Mouse (Mus musculus) neural tube, embryonic 11.5 days (tissue): ENCODE data around the gene Prtn3. TPM values are rescaled to one million over a fixed set of nuclear protein-coding genes. Genes with fewer than 3 reads are reported as not detected.

ENCODE experiments used
- ATAC-seq: fragments of 200-750 bp; cut with Nextera tagmentation; 2 replicates; pipeline ENCODE4 v1.8.0; 2017; ENCODE audit warnings: moderate number of reproducible peaks, mild to moderate bottlenecking, moderate TSS enrichment, moderate library complexity; ENCODE audit not compliant: insufficient read depth, low FRiP score, low TSS enrichment
- DNase-seq: peaks from one replicate; pipeline ENCODE4 v3.0.0-alpha.2; 2015; ENCODE audit warnings: low spot score
- H3K27ac ChIP-seq: fragments of 300-500 bp; sonication (generic); 2 replicates; pipeline ENCODE4 v1.5.1; 2014; ENCODE audit warnings: low read depth, mild to moderate bottlenecking, low read length
- H3K27me3 ChIP-seq: fragments of 300-500 bp; sonication (generic); 2 replicates; pipeline ENCODE4 v1.6.1; 2014; ENCODE audit warnings: mild to moderate bottlenecking, low read length, mixed read lengths; ENCODE audit not compliant: control insufficient read depth, insufficient read depth
- H3K36me3 ChIP-seq: fragments of 300-500 bp; sonication (generic); 2 replicates; pipeline ENCODE4 v1.6.1; 2014; ENCODE audit warnings: mild to moderate bottlenecking, low read length, moderate library complexity, mixed read lengths; ENCODE audit not compliant: control insufficient read depth, insufficient read depth
- H3K4me1 ChIP-seq: fragments of 300-500 bp; sonication (generic); 2 replicates; pipeline ENCODE4 v1.6.1; 2014; ENCODE audit warnings: low read length, mixed read lengths; ENCODE audit not compliant: control insufficient read depth, insufficient read depth
- H3K4me2 ChIP-seq: fragments of 300-500 bp; sonication (generic); 2 replicates; pipeline ENCODE4 v1.6.1; 2014; ENCODE audit warnings: low read depth, mild to moderate bottlenecking, moderate library complexity
- H3K4me3 ChIP-seq: fragments of 300-500 bp; sonication (generic); 2 replicates; pipeline ENCODE4 v1.5.1; 2014; ENCODE audit warnings: low read depth, low read length
- H3K9ac ChIP-seq: fragments of 300-500 bp; sonication (generic); 2 replicates; pipeline ENCODE4 v1.6.1; 2014; ENCODE audit warnings: mild to moderate bottlenecking, low read length
- H3K9me3 ChIP-seq: fragments of 300-500 bp; sonication (generic); 2 replicates; pipeline ENCODE4 v1.6.1; 2016; ENCODE audit warnings: low read length; ENCODE audit not compliant: control insufficient read depth
- WGBS: fragments of 180-500 bp; shearing (Covaris S2); extraction: QIAGEN DNeasy Blood & Tissue Kit; methylation state at CpG from one replicate; pipeline ENCODE4 v1.1.7; 2014; 5-methylcytosine and 5-hydroxymethylcytosine counted together
- polyA plus RNA-seq: library from polyadenylated mRNA; unstranded; fragments of >200 nt; fragmentation: Nextera tagmentation; extraction: Ambion mirVana; gene quantifications from 2 replicates; pipeline ENCODE4 v1.2.1, GENCODE M21; 2014

Prtn3 gene
- polyA plus RNA-seq, 1 experiment from 2014 or later, result 12.5 TPM

DNA sequence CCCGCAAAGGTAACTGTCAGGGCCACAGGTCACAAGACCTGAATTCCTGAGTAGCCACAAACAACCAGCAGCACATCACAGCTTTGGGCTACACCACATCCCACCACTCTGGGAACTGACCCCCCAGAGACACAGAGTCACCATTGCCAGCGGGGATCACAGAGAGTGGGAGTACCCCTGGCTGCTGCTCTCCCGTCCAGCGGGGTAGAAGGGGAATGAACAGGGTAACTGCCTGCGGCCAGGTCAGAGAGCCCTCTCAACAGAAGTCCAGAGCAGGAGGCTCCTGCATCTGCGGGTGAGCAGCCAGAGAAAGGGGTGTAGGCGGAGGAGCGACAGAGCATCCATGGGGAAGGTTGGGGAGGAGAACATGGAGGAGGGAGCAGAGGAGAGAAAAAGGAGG is 41.8 kb downstream of the Prtn3 start:
- ATAC-seq, result no peak
- peak overlapping the region; percentile 73 for H3K4me2 ChIP-seq
- peak overlapping the region; percentile 74 for H3K4me3 ChIP-seq
- H3K9ac ChIP-seq, result peak overlapping the region; percentile 92
- peaks cover 5% of the 10 kb centered on the region for H3K36me3 ChIP-seq
- peaks cover 18% of the 10 kb centered on the region for H3K4me1 ChIP-seq
- peaks cover 40% of the 10 kb centered on the region for H3K27me3 ChIP-seq
- DNase-seq, result peak; percentile 11
- no peak overlapping the region for H3K27ac ChIP-seq
- 14% methylated on average over 8 of the region's 8 CpGs for WGBS
- no peaks in the 10 kb centered on the region for H3K9me3 ChIP-seq

DNA sequence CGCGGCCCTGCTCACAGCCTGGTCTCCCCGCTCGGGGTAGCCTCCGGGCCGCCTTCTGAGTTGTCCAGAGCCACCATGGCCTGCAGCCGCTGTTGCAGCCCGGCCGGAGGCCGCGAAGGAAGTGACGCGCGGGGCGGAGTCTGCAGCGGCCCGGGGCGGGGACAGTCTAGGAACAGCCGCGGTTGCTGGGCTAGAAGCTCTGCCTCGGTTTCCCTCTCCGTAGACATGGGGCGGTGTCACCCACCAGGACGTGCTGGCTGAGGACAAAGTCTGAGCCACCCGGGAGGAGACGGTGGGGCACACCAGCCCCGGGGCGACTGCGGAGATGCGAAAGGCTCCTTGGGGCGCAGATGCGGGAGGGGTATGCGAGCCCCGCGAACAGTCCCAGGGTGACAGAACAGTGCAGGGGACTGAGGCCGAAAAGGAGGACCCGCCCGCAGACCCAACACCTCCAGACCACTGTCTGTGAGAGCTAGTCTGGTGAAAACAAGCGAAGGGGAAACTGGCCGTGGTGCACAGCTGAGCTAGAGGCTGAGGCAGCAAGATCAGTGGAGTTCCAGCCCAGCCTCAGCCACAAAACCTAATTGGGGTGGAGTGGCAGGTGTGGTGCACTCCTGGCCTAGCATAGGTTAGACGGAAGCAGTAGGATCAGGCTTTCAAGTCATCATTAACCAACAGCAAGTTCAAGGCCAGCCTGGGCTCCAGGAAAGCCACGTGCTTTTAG is 42.7 kb downstream of the Prtn3 start, which contains the start of gene Kiss1r:
Kiss1r (plus strand) TSS at position 164 of the 724 bp plus-strand sequence.
- Histone ChIP-seq H3K4me3 (peak within 1 kb of the TSS; percentile 74), H3K36me3 (peaks cover under 1% of the 10 kb centered on the region; the same call in 1 of the 2 replicates), H3K27me3 (peaks cover 49% of the 10 kb centered on the region), H3K4me1 (peaks cover 23% of the 10 kb centered on the region), H3K9me3 (no peaks in the 10 kb centered on the region), H3K27ac (peak within 1 kb of the TSS; percentile 34; the same call in 1 of the 2 replicates), H3K9ac (peak within 1 kb of the TSS; percentile 92), H3K4me2 (peak within 1 kb of the TSS; percentile 73)
- ATAC-seq (peak; percentile 79), DNase-seq (peak; percentile 85)
- 2% methylated on average over 42 of the region's 42 CpGs for WGBS

DNA sequence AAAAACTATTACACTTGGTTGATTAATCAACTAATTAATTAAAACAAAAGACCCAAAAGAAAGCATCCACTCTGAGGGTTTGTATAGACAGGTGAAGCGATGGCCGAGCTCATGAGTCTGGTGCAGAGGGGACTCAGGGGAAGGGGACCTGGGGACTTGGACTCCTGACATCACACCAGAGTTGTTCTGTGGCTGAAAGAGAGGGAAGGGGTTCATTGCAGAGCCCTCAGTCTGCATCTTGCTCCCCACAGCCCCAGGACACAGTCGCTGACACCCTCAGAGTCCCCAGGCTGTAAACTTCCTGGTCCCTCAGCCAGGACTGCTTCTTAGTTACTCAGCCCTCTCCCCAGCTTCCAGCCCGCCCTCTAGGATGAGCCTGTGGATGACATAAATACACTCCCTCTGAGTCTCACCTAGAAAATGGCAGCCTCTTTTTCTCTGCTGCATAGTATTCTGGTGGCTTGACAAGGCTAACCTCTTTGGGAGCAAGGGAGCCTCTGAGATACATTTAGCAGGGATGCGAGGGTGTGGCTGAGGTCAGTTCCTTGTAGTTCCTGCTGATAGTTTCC is 43.3 kb downstream of the Prtn3 start:
- 61% methylated on average over 5 of the region's 5 CpGs for WGBS
- Histone ChIP-seq H3K9me3 (no peaks in the 10 kb centered on the region), H3K36me3 (no peaks in the 10 kb centered on the region), H3K4me3 (peak overlapping the region; percentile 74; the same call in 1 of the 2 replicates), H3K27ac (no peak overlapping the region), H3K27me3 (peaks cover 56% of the 10 kb centered on the region), H3K4me1 (peaks cover 23% of the 10 kb centered on the region), H3K4me2 (peak overlapping the region; percentile 73), H3K9ac (peak overlapping the region; percentile 92; the same call in 1 of the 2 replicates)
- ATAC-seq (no peak), DNase-seq (peak; percentile 8)

DNA sequence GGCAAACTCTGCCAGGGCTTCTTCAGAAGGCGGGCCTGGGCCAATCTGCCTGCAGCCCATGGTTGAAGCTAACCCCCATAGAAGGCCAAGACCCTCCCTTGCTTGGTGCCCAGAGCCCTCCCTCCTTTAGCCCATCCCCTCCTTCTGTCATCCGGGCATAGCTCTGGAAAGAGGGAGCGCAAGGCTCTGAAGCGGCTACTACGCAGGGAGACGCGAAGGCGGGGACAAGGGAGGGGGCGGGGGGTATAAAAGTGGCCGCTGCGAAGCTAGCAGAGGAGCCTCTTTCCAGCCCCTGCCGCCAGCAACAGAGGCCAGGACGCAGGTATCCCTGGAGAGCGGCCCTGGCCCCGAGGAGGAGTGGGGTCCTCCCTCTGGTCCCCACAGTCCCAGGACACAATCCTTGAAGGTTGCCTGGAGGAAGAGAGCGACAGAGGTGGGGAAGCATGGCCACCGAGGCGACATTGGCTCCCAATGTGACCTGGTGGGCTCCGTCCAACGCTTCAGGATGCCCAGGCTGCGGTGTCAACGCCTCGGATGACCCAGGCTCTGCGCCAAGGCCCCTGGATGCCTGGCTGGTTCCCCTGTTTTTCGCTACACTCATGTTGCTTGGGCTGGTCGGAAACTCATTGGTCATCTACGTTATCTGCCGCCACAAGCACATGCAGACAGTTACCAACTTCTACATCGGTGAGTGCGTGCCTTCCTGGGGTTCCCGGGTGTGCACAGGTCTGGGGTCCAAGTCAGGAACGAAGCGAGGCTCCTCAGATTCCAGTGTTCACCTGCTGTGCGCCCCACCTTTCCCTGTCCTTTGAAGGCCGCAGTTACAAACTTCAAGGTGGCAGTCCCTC is 44.2 kb downstream of the Prtn3 start:
- peaks cover 64% of the 10 kb centered on the region for H3K27me3 ChIP-seq
- WGBS, result 4% methylated on average over 35 of the region's 35 CpGs
- H3K4me2 ChIP-seq, result 0 out of 2 replicates have a peak overlapping the region, but pooled peaks have one; percentile 10
- peaks cover 23% of the 10 kb centered on the region for H3K4me1 ChIP-seq
- H3K4me3 ChIP-seq, result no peak overlapping the region
- DNase-seq, result peak; percentile 11
- no peak overlapping the region for H3K9ac ChIP-seq
- no peaks in the 10 kb centered on the region for H3K36me3 ChIP-seq
- ATAC-seq, result no peak
- H3K9me3 ChIP-seq, result no peaks in the 10 kb centered on the region
- no peak overlapping the region for H3K27ac ChIP-seq

DNA sequence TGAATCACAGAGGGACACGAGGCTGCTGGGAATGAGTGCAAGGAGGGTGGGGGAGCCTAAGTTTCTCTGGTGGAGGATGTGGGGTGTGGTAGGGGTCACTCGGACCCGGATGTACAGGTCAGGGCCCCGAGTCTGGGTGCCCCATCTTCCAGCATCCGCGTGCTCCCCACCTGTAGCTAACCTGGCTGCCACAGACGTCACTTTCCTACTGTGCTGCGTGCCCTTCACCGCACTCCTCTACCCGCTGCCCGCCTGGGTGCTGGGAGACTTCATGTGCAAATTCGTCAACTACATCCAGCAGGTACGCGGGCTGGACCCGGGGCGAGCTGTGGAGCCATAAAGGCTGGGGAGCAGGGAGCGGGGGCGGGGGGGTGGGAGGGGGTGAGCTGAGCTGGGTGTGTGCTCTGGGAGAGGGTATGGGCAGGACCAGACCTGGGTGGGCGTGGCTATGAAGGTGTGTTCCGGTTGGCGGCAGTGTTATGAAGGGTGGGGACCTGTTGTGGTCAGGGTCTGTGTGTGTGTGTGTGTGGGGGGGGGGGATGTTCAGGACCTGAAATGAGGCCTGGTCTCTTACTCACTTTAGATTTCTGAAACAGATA is 45.1 kb downstream of the Prtn3 start:
- Histone ChIP-seq H3K4me1 (peaks cover 23% of the 10 kb centered on the region), H3K27ac (no peak overlapping the region), H3K4me3 (peak overlapping the region; percentile 10; the same call in 1 of the 2 replicates), H3K9me3 (no peaks in the 10 kb centered on the region), H3K9ac (no peak overlapping the region), H3K27me3 (peaks cover 66% of the 10 kb centered on the region), H3K36me3 (no peaks in the 10 kb centered on the region), H3K4me2 (no peak overlapping the region)
- ATAC-seq (no peak), DNase-seq (no peak)
- 2% methylated on average over 21 of the region's 21 CpGs for WGBS

DNA sequence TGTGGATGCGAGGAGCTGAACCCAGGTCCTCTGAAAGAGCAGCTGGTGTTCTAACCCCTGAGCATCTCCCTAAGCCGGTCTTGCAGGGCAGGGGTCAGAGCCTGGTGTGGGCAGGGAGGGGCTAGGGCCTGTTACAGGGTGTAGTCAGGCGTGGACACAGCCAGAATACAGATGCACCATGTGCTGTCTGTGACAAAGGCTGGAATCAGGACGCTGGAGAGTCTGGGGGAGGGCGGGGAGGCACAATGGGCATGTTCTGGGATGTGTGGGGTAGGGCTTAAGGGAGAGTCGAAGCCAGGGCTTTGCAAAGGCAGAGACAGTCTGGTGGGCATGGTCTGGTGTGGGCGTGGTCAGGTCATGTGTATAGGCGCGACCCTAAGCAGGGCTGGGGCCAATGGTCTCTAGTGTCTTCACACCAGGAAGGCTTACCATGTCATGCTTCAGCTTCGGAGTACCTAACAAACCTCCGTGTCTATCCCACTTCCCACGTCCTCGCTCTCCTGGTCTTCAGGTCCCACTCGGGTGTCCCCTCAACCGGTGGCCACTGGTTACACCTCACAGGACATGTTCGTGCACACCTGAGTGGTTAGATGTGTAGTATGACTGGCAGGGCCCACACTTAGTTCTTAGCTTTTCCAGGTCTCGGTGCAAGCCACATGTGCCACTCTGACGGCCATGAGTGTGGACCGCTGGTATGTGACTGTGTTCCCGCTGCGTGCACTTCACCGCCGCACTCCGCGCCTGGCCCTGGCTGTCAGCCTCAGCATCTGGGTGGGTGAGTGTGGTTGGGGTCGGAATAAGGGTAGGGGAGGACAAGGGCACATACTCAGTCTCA is 46.0 kb downstream of the Prtn3 start:
- DNase-seq, result peak; percentile 19
- WGBS, result 14% methylated on average over 26 of the region's 26 CpGs
- H3K9ac ChIP-seq, result peak overlapping the region; percentile 10; the same call in 1 of the 2 replicates
- H3K4me2 ChIP-seq, result no peak overlapping the region
- peaks cover 66% of the 10 kb centered on the region for H3K27me3 ChIP-seq
- peaks cover 23% of the 10 kb centered on the region for H3K4me1 ChIP-seq
- H3K27ac ChIP-seq, result no peak overlapping the region
- no peaks in the 10 kb centered on the region for H3K36me3 ChIP-seq
- H3K9me3 ChIP-seq, result no peaks in the 10 kb centered on the region
- H3K4me3 ChIP-seq, result peak overlapping the region; percentile 10
- ATAC-seq, result no peak

DNA sequence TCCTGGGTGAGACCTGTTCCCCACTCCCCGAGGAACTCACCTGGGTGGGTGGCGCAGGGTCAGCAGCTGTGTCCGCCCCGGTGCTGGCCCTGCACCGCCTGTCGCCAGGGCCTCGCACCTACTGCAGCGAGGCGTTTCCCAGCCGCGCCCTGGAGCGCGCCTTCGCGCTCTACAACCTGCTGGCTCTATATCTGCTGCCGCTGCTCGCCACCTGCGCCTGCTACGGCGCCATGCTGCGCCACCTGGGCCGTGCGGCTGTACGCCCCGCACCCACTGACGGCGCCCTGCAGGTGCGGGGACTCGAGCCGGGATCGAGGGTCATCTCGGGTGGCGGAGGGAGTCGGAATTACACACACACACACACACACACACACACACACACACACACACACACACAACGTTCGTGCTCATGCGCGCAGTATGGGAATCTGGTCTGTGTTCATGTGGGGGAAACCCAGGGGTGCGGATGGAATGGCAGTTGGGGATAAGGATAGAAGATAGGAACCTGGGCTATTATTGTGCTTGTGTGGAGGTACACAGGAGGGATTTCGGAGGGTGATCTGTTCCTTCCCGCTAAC is 46.8 kb downstream of the Prtn3 start, which contains the start of gene R3hdm4:
R3hdm4 (minus strand) TSS at position 251 of the 578 bp plus-strand sequence.
- no peak within 1 kb of the TSS for H3K27ac ChIP-seq
- ATAC-seq (no peak), DNase-seq (no peak)
- 4% methylated on average over 41 of the region's 41 CpGs for WGBS
- no peaks in the 10 kb centered on the region for H3K9me3 ChIP-seq
- H3K4me3 ChIP-seq, result peak within 1 kb of the TSS; percentile 22
- H3K27me3 ChIP-seq, result peaks cover 66% of the 10 kb centered on the region
- no peaks in the 10 kb centered on the region for H3K36me3 ChIP-seq
- peak within 1 kb of the TSS; percentile 34 for H3K4me2 ChIP-seq
- peaks cover 21% of the 10 kb centered on the region for H3K4me1 ChIP-seq
- peak within 1 kb of the TSS; percentile 10; the same call in 1 of the 2 replicates for H3K9ac ChIP-seq
